Mouse (Mus musculus) right cerebral cortex, postnatal 36 days (tissue): ENCODE data around the gene 2210011C24Rik.
"Not testable (repeated sequence)": the region's sequence is repeated elsewhere in the genome, so short reads cannot be mapped to it uniquely, and the experiment has no call there.

Experiments used
- DNase-seq, 2 experiments: peaks; one replicate each; pipeline ENCODE4 v3.0.0; 2022; ENCODE audit warnings: low spot score in 2 of 2, mixed read lengths in 1 of 2

Gene 2210011C24Rik

DNA sequence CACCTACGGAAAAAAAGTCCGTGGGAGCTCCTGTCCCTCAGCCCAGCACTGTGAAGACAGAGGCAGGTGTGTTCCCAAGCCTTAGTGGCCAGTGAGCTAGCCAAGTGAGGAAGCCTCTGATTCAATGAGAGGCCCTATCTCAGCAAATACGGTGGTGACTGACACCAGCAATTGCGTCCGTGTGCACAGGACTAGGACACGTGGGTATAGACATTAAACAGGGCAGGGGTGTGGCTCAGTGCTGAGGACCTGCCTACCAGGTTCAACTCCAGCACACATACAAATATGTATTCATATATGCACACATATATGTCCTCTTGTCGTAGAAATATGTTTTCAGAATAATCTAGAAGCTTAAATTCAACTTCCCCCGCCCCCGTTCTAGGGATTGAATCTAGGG is 7.8 kb upstream of the 2210011C24Rik start:
- DNase-seq = no peak

DNA sequence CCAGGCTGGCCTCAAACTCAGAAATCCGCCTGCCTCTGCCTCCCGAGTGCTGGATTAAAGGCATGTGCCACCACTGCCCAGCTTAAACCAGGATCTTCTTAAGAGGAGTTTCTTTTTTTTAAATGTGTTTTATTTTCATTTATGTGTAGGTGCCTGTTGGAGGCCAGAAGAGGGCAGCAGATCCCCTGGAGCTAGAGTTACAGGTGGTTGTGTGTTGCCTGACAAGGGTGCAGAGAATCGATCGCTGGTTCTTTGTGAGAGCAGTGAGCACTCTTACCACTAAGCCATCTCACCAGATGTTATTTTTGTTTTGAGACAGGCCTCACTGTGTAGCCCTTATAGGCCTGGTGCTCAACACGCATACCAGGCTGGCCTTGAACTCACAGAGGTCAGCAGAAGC is 3.9 kb upstream of the 2210011C24Rik start:
- no peak for DNase-seq

DNA sequence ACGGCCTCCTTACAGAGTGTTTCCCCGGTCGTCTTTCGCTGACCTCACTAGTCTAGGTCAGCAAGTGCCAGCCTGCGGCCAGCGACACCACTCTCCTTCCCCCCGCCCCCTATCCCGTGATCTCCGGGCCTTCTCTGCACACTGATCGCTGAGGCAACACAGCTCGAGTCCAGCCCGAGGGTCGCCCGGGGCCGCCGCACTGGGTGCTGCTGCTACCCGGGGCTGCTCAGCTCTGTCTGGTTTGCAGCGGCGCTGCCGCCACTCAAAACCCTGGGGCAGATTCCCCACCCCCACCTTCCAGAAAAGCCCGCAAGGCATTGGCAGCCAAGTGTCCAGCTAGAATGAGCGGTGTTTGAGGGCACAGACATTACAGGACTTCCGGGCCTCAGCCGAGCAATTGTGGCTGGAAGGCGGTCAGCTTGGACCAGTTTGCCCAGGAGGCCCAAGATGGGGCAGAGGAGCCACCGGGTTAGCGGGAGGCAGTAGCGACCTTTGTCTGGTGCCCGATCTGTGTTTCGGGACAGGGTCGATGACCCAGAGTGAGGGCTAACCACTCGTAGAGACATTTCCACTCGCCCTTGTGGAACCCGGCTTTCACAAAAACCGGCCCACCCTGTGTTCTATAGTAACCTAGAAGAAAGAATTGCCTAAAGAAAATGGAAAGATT is 661 bp upstream of the 2210011C24Rik start:
- DNase-seq = no peak

- peak in 1 of 2 experiments; percentile 46 for DNase-seq
Observed at GRCm38 (mm10) chr8:84010625-84011611, 1.1 kb downstream of the 2210011C24Rik start.

- peak; percentile 72 to 76 for DNase-seq
Observed at GRCm38 (mm10) chr8:84009876-84010275, 2.1 kb downstream of the 2210011C24Rik start.

GRCm38 (mm10) chr8:84008362-84008761 is 3.6 kb downstream of the 2210011C24Rik start:
- DNase-seq = no peak

DNA sequence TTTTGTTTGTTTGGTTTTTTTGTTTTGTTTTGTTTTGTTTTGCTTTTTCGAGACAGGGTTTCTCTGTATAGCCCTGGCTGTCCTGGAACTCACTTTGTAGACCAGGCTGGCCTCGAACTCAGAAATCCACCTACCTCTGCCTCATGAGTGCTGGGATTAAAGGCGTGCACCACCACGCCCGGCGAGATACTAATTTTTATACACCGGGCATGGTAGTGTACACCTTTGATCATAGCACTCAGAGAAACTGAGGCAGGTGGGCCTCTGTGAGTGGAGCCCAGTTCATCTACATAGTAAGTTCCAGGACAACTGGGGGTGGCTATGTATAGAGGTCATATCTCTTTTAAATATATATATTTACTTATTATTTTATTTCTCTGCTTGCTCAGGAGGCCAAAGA is 6.5 kb downstream of the 2210011C24Rik start:
- DNase-seq = not testable (repeated sequence)

- DNase-seq = peak; percentile 87 to 91
Observed at GRCm38 (mm10) chr8:84004533-84005201, 7.3 kb downstream of the 2210011C24Rik start.

DNA sequence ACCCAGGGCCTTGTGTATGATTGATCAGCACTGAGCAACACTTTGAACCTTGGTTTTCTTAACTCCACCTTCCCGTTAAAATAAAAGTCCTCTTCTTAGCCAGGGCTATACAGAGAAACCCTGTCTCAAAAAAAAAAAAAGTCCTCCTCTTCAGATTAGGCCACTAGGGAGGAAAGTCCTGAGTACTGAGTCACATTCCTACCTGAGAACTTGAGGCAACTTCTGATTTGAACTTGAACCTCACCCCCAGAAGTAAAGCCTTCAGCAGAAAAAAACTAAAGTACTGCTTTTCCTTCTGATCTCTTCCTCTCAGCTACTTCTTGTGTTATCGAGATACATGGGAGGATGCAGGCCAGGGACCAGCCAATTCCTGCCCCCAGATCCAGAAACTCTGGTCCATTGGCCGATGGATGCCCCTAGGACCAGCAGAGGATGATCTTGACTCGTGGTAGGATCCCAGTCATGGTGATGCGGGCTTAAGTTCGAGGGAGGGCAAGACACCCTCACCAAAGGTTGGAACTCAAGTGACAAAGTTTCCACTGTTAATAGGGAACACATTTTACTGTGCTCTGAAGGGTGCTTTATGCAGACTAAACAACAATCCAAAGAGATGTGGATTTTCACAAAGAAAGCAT is 8.2 kb downstream of the 2210011C24Rik start:
- no peak for DNase-seq

DNA sequence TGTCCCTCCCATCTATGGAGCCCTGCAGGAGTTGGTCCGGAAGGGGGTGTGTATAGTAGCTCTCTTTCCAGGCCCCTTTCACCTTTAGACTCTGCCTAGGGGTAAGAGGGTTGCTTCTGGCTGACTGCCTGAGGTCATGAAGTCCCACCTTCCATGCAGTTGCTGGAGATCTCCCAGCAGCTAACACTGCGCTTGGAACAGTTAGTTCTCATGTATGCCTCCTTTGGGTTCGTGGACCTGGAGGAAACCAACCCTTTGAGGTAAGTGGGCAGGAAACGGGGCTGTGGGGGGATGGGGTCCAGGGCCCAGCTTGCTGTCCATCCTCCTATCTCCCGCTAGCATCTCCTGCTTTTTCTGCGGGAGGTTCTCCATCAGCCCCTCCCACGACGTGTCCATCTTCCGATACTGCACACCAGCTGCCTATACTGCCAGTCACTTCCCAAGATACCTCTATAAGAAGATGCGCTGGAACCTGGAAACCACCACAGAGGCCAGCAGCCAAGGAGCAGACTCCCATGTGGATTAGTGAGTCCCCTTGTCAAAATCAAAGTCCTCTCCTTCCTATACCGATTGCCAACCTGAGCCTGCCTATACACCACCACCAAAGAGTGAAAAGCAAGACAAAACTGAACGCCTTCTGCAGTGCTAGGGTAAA is 8.9 kb downstream of the 2210011C24Rik start:
- DNase-seq = no peak

DNA sequence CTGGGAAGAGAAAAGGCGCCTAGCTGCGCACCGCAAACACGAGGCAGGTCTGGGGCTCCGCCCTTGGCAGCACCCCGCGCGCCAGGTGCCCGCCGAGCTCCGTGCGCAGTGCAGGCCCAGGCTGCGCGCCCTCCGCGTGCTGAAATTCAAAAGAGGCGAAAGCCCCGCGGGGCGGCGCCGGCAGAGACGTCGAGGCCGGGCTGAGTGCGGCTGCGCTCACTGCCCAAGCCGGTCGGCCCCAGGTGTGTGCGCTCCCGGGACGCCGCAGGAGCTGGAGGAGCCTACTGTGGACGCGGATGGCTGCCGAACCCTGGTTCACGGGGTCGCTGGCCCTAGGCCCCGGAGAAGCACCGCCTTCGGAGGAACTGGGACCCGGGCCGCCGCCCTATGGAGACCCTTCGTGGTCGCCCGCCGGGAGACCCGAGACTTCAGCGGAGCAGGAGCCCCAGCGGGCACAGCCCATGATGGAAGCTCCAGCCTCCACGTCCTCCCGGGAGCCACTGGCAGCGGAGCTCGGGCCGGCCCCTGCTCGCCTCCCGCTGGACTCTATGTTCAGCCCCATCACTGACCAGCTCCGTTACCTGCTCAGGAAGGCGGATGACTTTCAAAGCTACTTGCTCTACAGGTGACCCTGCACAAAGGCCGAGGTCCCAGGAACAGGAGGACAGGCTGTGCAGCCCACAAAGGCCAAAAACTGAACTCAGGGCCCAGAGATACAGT is 10.5 kb downstream of the 2210011C24Rik start, which contains the start of gene 1700067K01Rik:
1700067K01Rik (plus strand) TSS at position 222 of the 720 bp plus-strand sequence.
- DNase-seq = no peak

GRCm38 (mm10) chr8:83999825-84000224 is 12.1 kb downstream of the 2210011C24Rik start:
- no peak for DNase-seq

GRCm38 (mm10) chr8:83999057-83999705 is 12.8 kb downstream of the 2210011C24Rik start:
- DNase-seq = no peak

DNA sequence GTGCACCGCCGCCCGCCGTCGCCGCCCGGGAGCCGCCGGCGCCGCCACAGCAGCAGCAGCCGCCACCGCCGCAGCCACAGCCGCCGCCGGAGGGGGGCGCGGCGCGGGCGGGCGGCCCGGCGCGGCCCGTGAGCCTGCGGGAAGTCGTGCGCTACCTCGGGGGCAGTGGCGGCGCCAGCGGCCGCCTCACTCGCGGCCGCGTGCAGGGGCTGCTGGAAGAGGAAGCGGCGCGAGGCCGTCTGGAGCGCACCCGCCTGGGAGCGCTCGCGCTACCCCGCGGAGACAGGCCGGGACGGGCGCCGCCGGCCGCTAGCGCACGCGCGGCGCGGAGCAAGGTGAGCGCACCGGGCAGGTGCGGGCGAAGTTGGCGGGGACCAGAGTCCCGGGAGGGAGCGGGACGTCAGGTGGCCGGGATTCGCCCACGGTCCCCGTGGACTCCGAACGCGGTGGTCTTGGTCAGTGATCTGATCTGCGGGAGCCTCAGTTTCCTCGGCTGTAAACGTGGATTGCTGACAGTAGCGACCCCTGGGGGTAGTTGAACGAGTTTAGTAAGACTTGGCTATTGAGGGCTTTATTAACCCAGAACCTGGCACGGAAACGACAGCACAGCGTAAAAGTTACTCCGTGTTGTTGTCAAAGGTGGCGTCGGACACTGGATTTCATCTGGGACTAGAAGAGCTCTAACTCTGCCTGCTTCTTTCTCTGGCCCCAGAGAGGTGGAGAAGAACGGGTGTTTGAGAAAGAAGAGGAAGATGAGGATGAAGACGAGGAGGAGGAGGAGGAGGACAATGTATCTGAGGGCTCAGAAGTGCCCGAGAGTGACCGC is 13.5 kb downstream of the 2210011C24Rik start:
- DNase-seq = no peak

DNA sequence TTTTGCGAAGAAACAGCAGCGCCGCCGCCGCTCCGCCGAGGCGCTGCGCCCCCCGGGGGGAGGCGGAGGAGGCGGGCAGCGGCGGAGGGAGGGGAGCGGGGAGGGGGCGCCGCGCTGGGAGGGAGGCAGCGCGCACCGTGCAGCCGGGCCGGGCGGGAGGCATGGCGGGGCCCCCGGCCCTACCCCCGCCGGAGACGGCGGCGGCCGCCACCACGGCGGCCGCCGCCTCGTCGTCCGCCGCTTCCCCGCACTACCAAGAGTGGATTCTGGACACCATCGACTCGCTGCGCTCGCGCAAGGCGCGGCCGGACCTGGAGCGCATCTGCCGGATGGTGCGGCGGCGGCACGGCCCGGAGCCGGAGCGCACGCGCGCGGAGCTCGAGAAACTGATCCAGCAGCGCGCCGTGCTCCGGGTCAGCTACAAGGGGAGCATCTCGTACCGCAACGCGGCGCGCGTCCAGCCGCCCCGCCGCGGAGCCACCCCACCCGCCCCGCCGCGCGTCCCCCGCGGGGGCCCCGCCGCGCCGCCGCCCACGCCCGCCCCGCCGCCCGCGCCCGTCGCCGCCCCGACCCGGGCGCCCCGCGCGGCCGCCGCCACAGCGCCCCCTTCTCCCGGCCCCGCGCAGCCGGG is 14.3 kb downstream of the 2210011C24Rik start, which contains the start of gene Samd1:
Samd1 (plus strand) TSS at position 162 of the 631 bp plus-strand sequence.
- no peak for DNase-seq

DNA sequence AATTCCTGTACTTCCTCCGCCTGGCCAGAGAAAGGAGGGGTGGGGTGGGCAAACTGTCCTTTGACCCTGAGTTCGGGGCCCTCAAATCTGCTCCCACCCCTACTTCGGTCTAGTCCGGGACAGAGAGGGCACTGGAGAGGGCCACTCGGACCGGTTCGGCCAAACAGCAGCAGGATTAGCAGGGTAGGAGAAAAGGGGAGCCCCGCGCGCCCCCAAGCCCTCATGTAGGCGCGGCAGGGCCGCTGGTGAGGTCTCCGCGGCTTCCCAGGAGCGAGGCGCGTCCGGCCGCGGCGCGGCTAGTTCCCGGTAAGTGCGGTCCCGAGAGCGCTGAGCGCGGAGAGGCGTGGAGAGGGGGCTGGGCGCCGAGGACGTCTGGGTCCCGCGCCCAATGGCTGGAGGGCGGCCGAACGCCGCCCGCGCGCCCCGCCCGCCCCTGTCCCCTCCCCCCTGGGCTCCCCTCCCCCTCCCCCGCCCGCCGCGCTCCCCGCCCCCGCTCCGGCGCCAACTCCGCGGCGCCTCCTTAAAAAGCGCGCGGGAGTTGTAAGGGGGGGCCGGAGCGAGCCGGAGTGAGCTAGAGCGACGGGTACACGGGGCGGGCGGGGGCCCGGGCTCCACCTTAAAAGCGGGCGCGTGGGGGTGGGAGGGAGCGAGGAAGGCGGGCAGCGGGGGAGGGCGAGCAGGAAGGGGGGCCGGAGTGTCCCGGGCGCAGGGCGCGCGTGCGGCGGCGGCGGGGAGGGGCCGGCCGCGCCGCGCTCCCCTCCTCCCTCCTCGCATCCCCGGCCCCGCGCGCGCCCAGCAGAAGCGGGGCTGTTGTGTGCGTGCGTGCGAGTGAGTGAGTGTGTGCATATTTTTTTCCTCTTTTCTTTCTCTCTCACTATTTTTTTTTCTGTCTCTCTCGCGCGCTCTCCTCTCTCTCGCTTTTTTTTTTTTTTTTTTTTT is 15.1 kb downstream of the 2210011C24Rik start:
- DNase-seq = peak; percentile 60 to 73

DNA sequence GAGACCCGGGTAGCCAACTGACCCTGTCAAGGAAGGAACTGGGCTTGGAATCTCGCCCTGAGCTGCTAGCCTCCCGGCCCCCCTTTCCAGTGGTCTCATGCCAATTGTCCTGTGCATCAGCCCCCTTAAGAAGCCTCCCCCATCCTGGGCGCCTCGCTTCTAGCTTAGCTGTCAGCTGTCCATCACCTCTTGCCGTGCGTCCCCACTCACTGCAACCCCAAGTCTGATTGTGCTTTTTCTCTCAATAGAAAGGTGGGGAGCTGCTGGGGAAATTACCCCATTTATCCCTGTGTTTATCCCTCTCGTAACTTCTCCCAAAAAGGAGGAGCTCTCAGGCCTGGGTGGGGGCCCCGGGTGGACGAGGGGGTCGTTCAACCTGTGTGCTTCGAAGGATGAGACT is 16.0 kb downstream of the 2210011C24Rik start:
- no peak for DNase-seq
